Mouse (Mus musculus) thymus, postnatal 4 days (tissue): ENCODE results near the gene Dnah2.
A peak's percentile ranks its signal among the peaks of the same experiment; 100 is the strongest.

ENCODE experiments used
- DNase-seq: peaks from one replicate; pipeline ENCODE4 v3.0.0; 2021

Dnah2 gene

GRCm38 (mm10) chr11:69405397-69406200 is 143.3 kb downstream of the Dnah2 start:
- DNase-seq, result no peak

GRCm38 (mm10) chr11:69404595-69405396 is 144.1 kb downstream of the Dnah2 start:
- DNase-seq, result no peak

- peak; percentile 30 for DNase-seq
Observed at GRCm38 (mm10) chr11:69403691-69404594, 145.0 kb downstream of the Dnah2 start.

GRCm38 (mm10) chr11:69401987-69402386 is 146.9 kb downstream of the Dnah2 start:
- DNase-seq, result no peak

GRCm38 (mm10) chr11:69401210-69401637 is 147.7 kb downstream of the Dnah2 start:
- DNase-seq, result peak; percentile 89

GRCm38 (mm10) chr11:69400083-69400850 is 148.6 kb downstream of the Dnah2 start:
- DNase-seq, result peak; percentile 21

GRCm38 (mm10) chr11:69399201-69400082 is 149.5 kb downstream of the Dnah2 start:
- DNase-seq, result peak; percentile 54

GRCm38 (mm10) chr11:69398486-69399200 is 150.3 kb downstream of the Dnah2 start:
- peak; percentile 20 for DNase-seq

GRCm38 (mm10) chr11:69398059-69398458 is 150.9 kb downstream of the Dnah2 start, which contains the start of gene Tmem88:
Gene Tmem88, minus strand, starts transcription at chr11:69398234.
- peak; percentile 40 for DNase-seq

GRCm38 (mm10) chr11:69397581-69398057 is 151.3 kb downstream of the Dnah2 start:
- peak; percentile 33 for DNase-seq

GRCm38 (mm10) chr11:69396772-69397171 is 152.1 kb downstream of the Dnah2 start:
- peak; percentile 30 for DNase-seq

- DNase-seq, result peak; percentile 90
Observed at GRCm38 (mm10) chr11:69395634-69396373, 153.1 kb downstream of the Dnah2 start.

- DNase-seq, result peak; percentile 87
Observed at GRCm38 (mm10) chr11:69395235-69395633, 153.7 kb downstream of the Dnah2 start, which contains the start of the genes Naa38 and Cyb5d1. Gene Naa38, plus strand, starts transcription at chr11:69395487. Gene Cyb5d1, minus strand, starts transcription at chr11:69395631.

GRCm38 (mm10) chr11:69394591-69395167 is 154.2 kb downstream of the Dnah2 start:
- peak; percentile 42 for DNase-seq

GRCm38 (mm10) chr11:69390400-69391034 is 158.4 kb downstream of the Dnah2 start:
- DNase-seq, result peak; percentile 70

- no peak for DNase-seq
Observed at GRCm38 (mm10) chr11:69389531-69390399, 159.1 kb downstream of the Dnah2 start.

GRCm38 (mm10) chr11:69388680-69389079 is 160.2 kb downstream of the Dnah2 start:
- DNase-seq, result no peak
